ENCODE assay signal across 8 mouse cellular contexts in genomic region chr4:86696890-86697289, GRCm38 (mm10). TPM values are rescaled to one million over a fixed set of nuclear protein-coding genes. Genes with fewer than 3 reads are reported as not detected.
DNase-seq lines count a peak whose midpoint lies in the region; ATAC-seq and TF ChIP-seq lines count a peak whose summit lies in the region.

No protein-coding gene starts in this region.

- no peak for TF ChIP-seq POLR2A in MEL (IDR thresholded peaks at IDR 0.05; ENCODE audit: control insufficient read depth in 1 of 2, insufficient read depth in 1 of 2, low read depth in 1 of 2, low read length in 2 of 2, poor library complexity in 1 of 2)
- TF ChIP-seq POLR2A in cortical plate, adult 2 months (IDR thresholded peaks at IDR 0.05; ENCODE audit: extremely low read depth, insufficient read depth, low read length): no peak

- WGBS in kidney, embryonic 15.5 days: 10% methylated on average over 4 of the region's 4 CpGs
- 8% methylated on average over 4 of the region's 4 CpGs for WGBS in midbrain, postnatal 0 days

- no peak for ATAC-seq in kidney, embryonic 15.5 days (replicated peaks; ENCODE audit: low FRiP score)
- ATAC-seq in hematopoietic stem cell, adult 5-6 weeks (replicated peaks in 1 of 2; ENCODE audit: insufficient read depth in 1 of 2, low FRiP score in 2 of 2, low TSS enrichment in 1 of 2, low read depth in 1 of 2, poor library complexity in 2 of 2, severe bottlenecking in 2 of 2): peak; percentile 82 to 95
- ATAC-seq in midbrain, postnatal 0 days (ENCODE audit: low FRiP score): peak; percentile 76

- no peak overlapping the region for H3K4me2 ChIP-seq in kidney, embryonic 15.5 days
- H3K4me2 ChIP-seq in midbrain, postnatal 0 days (ENCODE audit: low read depth, low read length, poor library complexity, severe bottlenecking): no peak overlapping the region

- H3K9me3 ChIP-seq in kidney, embryonic 15.5 days (replicated peaks): no peaks in the 10 kb centered on the region
- H3K9me3 ChIP-seq in MEL (replicated peaks; ENCODE audit: insufficient read depth, low read length): no peaks in the 10 kb centered on the region
- H3K9me3 ChIP-seq in midbrain, postnatal 0 days (ENCODE audit: low read length): no peaks in the 10 kb centered on the region

- no peak for TF ChIP-seq EP300 in MEL (IDR thresholded peaks at IDR 0.05; ENCODE audit: low read depth in 1 of 2, low read length in 2 of 2)

- no peak overlapping the region for H3K9ac ChIP-seq in kidney, embryonic 15.5 days
- H3K9ac ChIP-seq in MEL (ENCODE audit: control insufficient read depth, low read depth, low read length, poor library complexity, severe bottlenecking): no peak overlapping the region
- no peak overlapping the region for H3K9ac ChIP-seq in midbrain, postnatal 0 days (replicated peaks; ENCODE audit: low read length, poor library complexity, severe bottlenecking)

- H3K79me2 ChIP-seq in MEL (ENCODE audit: control insufficient read depth, insufficient read depth, low read length, poor library complexity): no peaks in the 10 kb centered on the region

- no peaks in the 10 kb centered on the region for H3K4me1 ChIP-seq in kidney, embryonic 15.5 days
- no peaks in the 10 kb centered on the region for H3K4me1 ChIP-seq in MEL (ENCODE audit: control insufficient read depth in 1 of 2, insufficient read depth in 2 of 2, low read length in 2 of 2)
- no peaks in the 10 kb centered on the region for H3K4me1 ChIP-seq in cortical plate, adult 2 months (ENCODE audit: control insufficient read depth, insufficient read depth, low read length)
- no peaks in the 10 kb centered on the region for H3K4me1 ChIP-seq in midbrain, postnatal 0 days (ENCODE audit: insufficient read depth, low read length)

- no peaks in the 10 kb centered on the region for H3K27me3 ChIP-seq in kidney, embryonic 15.5 days
- peaks cover 4 to 7% of the 10 kb centered on the region in 2 experiments; a peak in 3 of 4 replicates for H3K27me3 ChIP-seq in MEL (ENCODE audit: control insufficient read depth in 1 of 2, insufficient read depth in 2 of 2, low read length in 2 of 2)
- no peaks in the 10 kb centered on the region for H3K27me3 ChIP-seq in midbrain, postnatal 0 days (ENCODE audit: insufficient read depth, low read length)

- TF ChIP-seq CTCF in MEL (IDR thresholded peaks at IDR 0.05 in 2 of 3, conservative IDR thresholded peaks at IDR 0.05 in 1 of 3; ENCODE audit: control insufficient read depth in 1 of 3, insufficient read depth in 1 of 3, low read depth in 2 of 3, low read length in 3 of 3, poor library complexity in 1 of 3, severe bottlenecking in 1 of 3): peak; percentile 55 to 94 (median 86)
- TF ChIP-seq CTCF in cortical plate, adult 2 months (IDR thresholded peaks at IDR 0.05; ENCODE audit: extremely low read depth, insufficient read depth, low read length): peak; percentile 81
- peak; percentile 88 for TF ChIP-seq CTCF in midbrain, postnatal 0 days (IDR thresholded peaks at IDR 0.05)

- no peaks in the 10 kb centered on the region for H3K36me3 ChIP-seq in kidney, embryonic 15.5 days
- H3K36me3 ChIP-seq in MEL (ENCODE audit: control insufficient read depth in 1 of 2, insufficient read depth in 2 of 2, low read length in 2 of 2): no peaks in the 10 kb centered on the region
- H3K36me3 ChIP-seq in midbrain, postnatal 0 days (ENCODE audit: insufficient read depth, low read length): no peaks in the 10 kb centered on the region

- peak; percentile 15 to 32 for DNase-seq in kidney, adult 8-10 months
- DNase-seq in MEL (ENCODE audit: low read depth, low spot score) (peak; percentile 84), liver (peak; percentile 43)
- peak; percentile 81 for DNase-seq in midbrain, postnatal 0 days (ENCODE audit: low spot score)
- DNase-seq in ovary, postnatal 10 days (ENCODE audit: low spot score): no peak

- no peak overlapping the region for H3K4me3 ChIP-seq in kidney, embryonic 15.5 days (replicated peaks)
- no peak overlapping the region for H3K4me3 ChIP-seq in MEL (ENCODE audit: control insufficient read depth in 1 of 2, insufficient read depth in 1 of 2, low read depth in 2 of 2, low read length in 2 of 2)
- H3K4me3 ChIP-seq in cortical plate, adult 2 months (ENCODE audit: insufficient read depth, low read length): no peak overlapping the region
- no peak overlapping the region for H3K4me3 ChIP-seq in midbrain, postnatal 0 days (ENCODE audit: low read depth, low read length)

- peak; percentile 97 for TF ChIP-seq RAD21 in MEL (IDR thresholded peaks at IDR 0.05; ENCODE audit: low read depth, low read length)

- no peak overlapping the region for H3K27ac ChIP-seq in kidney, embryonic 15.5 days
- no peak overlapping the region for H3K27ac ChIP-seq in MEL (ENCODE audit: control insufficient read depth, low read depth, low read length)
- H3K27ac ChIP-seq in cortical plate, adult 2 months (ENCODE audit: insufficient read depth, low read length): no peak overlapping the region
- no peak overlapping the region for H3K27ac ChIP-seq in midbrain, postnatal 0 days (ENCODE audit: low read depth, low read length)

TF ChIP-seq in MEL, 35 proteins besides CTCF, POLR2A, EP300 and RAD21:
- TF ChIP-seq SMC3 (IDR thresholded peaks at IDR 0.05; ENCODE audit: low read depth, low read length) (peak; percentile 89), USF2 (IDR thresholded peaks at IDR 0.05; ENCODE audit: borderline replicate concordance in 1 of 2, insufficient read depth in 1 of 2, low read depth in 1 of 2, low read length in 2 of 2) (no peak), ZC3H11A (IDR thresholded peaks at IDR 0.05; ENCODE audit: low read depth, low read length) (peak; percentile 91), MYC (IDR thresholded peaks at IDR 0.05; ENCODE audit: low read depth, low read length) (0 out of 2 replicates have a peak, but pooled peaks have one; percentile 9), NRF1 (IDR thresholded peaks at IDR 0.05; ENCODE audit: insufficient read depth, low read depth, low read length, poor library complexity, severe bottlenecking) (no peak), POLR2AphosphoS5 (IDR thresholded peaks at IDR 0.05; ENCODE audit: borderline replicate concordance, low read depth, low read length) (no peak), MAX (IDR thresholded peaks at IDR 0.05; ENCODE audit: low read length) (no peak), E2F4 (IDR thresholded peaks at IDR 0.05; ENCODE audit: borderline replicate concordance, low read depth, low read length) (peak; percentile 80)

RNA-seq across cellular contexts. Expression of gene Plin2, which starts 27.0 kb away (rescaled TPM):
- polyA plus RNA-seq in kidney, embryonic 15.5 days (2015; fragmentation: Nextera tagmentation; extraction: Ambion mirVana): 58.0 and 70.8 TPM in 2 replicates
- total RNA-seq in MEL (2012; rRNA removed): 45.9 and 75.9 TPM in 2 replicates
- 10 to 100 TPM in 1 of 2 experiments, not detected in 1; 92.2 TPM for polyA plus RNA-seq in MEL (2012; ENCODE audit: insufficient read depth in 1 of 2, insufficient read length in 2 of 2, low read depth in 1 of 2, low replicate concordance in 2 of 2, missing spikeins in 1 of 2)
- 12.7 and 12.8 TPM in 2 replicates for polyA plus RNA-seq in cortical plate, adult 2 months (2012; rRNA removed)
- total RNA-seq in hematopoietic stem cell, adult 5-6 weeks (2017): 35.1 and 64.9 TPM in 2 replicates
- total RNA-seq in midbrain, postnatal 0 days (2014; rRNA removed): 28.8 and 29.7 TPM in 2 replicates
- 26.4 and 28.9 TPM in 2 replicates for polyA plus RNA-seq in midbrain, postnatal 0 days (2015; fragmentation: Nextera tagmentation; extraction: Ambion mirVana)

RNA-seq across cellular contexts. Expression of gene Dennd4c, which starts 51.5 kb away (rescaled TPM):
- polyA plus RNA-seq in kidney, embryonic 15.5 days (2015; fragmentation: Nextera tagmentation; extraction: Ambion mirVana): 6.8 and 8.5 TPM in 2 replicates
- 11.3 and 11.8 TPM in 2 replicates for total RNA-seq in MEL (2012; rRNA removed)
- 10 to 100 TPM; 15.5 to 24.6 TPM for polyA plus RNA-seq in MEL (2012; ENCODE audit: insufficient read depth in 1 of 2, insufficient read length in 2 of 2, low read depth in 1 of 2, low replicate concordance in 2 of 2, missing spikeins in 1 of 2)
- 5.9 and 6.0 TPM in 2 replicates for polyA plus RNA-seq in cortical plate, adult 2 months (2012; rRNA removed)
- total RNA-seq in hematopoietic stem cell, adult 5-6 weeks (2017): 36.0 and 40.0 TPM in 2 replicates
- total RNA-seq in midbrain, postnatal 0 days (2014; rRNA removed): 9.5 and 22.6 TPM in 2 replicates
- 1.4 and 2.6 TPM in 2 replicates for polyA plus RNA-seq in midbrain, postnatal 0 days (2015; fragmentation: Nextera tagmentation; extraction: Ambion mirVana)
